Mouse (Mus musculus): ENCODE results near the gene Mllt1.
"Not testable (repeated sequence)": the region's sequence is repeated elsewhere in the genome, so short reads cannot be mapped to it uniquely, and the experiment has no call there.

The Mllt1 gene

DNA sequence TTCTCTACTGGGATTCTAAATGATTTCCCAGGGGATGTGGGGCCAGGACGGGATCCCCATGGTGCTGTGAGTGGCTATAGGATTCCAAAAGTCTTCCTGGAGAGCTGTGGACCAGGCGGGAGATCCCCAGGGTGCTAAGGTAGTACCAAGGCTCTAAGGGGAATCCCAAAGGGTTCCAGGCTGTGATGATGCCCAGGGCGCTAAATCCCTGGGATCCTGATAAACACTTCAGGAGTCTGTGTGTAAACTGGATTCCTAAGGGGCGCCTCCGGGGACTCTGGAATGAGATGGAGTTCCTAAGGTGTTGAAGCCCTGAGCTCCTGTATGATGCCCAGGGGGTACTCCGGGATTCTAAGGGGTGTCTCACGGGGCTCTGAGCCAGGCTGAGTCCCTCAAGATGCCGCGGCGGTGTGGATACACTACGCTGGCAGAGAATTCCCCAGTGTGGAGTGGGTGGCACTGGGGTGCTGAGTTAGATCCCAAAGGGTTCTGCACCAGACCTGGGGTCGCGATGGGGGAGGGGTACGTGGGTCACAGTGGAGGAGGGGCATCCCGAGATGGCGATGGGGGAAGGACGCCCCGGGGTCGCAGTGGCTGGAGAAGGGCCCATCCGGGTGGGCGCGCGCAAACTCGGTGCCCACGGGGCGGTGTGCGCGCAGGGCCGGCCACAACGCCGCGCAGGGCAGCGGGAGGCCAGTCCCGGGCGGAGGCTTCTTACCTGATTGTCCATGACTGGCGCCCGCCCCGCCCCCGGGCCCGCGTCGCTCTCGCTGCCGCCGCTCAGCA lies 477 bp downstream of the Mllt1 start:
- CTCF ChIA-PET, result no interaction called here

DNA sequence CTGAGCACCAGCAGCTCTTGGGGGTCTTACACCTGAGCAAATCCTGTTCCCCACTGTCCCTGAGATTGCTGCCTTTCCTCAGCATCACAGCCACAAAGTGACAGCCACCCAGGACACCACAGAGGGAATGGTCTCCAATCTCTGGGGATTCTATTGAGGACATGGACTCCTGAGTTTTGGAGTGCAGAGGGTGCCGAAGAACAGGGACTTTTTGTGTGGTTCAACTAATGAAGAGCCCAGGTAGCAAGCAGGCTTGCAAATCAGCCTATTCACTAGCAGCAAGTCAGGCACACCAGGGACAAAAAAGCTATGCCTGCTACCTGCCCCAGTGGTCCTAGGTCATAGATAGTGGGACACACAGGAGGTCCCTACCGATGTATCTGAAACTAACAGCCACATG lies 1.8 kb downstream of the Mllt1 start:
- CTCF ChIA-PET, result no interaction called here

GRCm38 (mm10) chr17:56930026-56930425 lies 5.2 kb downstream of the Mllt1 start:
- CTCF ChIA-PET, result interaction anchor here (0.5 kb wide), 1 partner anchor 299 kb away, joined by 14 read pairs; no protein-coding TSS in a partner anchor

GRCm38 (mm10) chr17:56929530-56929929 lies 5.7 kb downstream of the Mllt1 start:
- CTCF ChIA-PET, result no interaction called here

- CTCF ChIA-PET, result no interaction called here
Observed at GRCm38 (mm10) chr17:56929101-56929500, 6.1 kb downstream of the Mllt1 start.

GRCm38 (mm10) chr17:56925998-56926397 lies 9.2 kb downstream of the Mllt1 start:
- CTCF ChIA-PET, result interaction anchor here (0.9 kb wide), 1 partner anchor 393 kb away, joined by 5 read pairs; no protein-coding TSS in a partner anchor

DNA sequence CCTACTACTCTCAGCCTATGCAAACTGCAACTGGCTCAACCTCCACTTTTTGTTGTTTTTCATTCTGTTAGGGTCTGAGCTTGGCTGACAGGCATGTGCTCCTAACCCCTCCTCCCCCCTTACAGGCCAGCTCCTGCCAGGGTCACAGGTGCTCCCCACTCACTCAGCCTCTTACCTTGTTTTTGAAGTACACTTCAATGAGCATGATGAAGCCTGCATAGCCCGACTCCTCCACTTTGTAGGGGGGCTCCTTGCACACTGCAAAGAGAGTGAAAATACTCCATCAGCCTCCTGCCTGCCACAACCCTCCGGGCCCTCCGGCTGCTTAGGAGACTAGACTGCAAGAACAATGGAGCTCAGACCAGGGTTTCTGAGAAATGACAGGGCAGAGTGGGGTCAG lies 15.5 kb downstream of the Mllt1 start:
- CTCF ChIA-PET, result no interaction called here

GRCm38 (mm10) chr17:56917166-56917565 lies 18.0 kb downstream of the Mllt1 start:
- CTCF ChIA-PET, result no interaction called here

- CTCF ChIA-PET, result no interaction called here
Observed at GRCm38 (mm10) chr17:56913444-56913843, 21.8 kb downstream of the Mllt1 start.

DNA sequence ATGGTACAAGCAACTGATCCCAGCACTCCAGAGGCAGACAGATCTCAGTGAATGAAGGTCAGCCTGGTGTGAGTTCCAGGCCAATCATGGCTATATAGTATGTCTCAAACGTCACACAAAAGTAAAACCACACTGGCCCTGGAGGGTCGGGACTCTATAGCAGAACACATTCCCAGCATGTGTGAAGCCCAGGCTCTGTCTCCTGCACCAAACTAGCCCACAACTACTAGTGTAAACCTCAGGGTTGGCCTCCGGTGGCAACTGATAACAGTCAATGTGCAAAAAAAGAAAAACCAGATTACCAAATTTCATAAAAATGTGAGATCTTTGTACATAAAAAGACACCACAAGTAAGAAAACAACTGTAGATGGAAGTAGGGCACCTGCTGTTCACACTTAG lies 22.2 kb downstream of the Mllt1 start:
- CTCF ChIA-PET, result no interaction called here

GRCm38 (mm10) chr17:56909764-56910163 lies 25.5 kb downstream of the Mllt1 start:
- CTCF ChIA-PET, result not testable (repeated sequence)

DNA sequence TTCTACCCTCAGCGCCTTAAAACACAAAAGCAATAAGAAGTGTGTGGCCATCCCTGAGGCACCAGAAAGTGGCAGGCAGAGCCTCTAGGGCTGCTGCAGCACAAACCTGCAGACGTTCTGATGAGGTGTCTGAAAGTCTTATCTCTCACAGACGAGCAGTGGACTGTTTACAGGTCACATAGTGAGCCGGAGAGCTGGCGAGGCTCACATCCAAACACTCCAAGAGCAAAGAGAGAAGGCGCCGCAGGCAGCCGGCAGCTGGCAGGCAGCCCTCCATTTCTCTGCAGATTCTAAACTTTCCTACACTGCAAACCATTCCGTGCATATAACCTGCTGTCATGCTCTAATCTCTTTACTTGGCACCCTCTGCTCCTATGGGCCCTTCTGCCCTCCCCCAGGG lies 27.3 kb downstream of the Mllt1 start:
- CTCF ChIA-PET, result no interaction called here

GRCm38 (mm10) chr17:56907096-56907495 lies 28.1 kb downstream of the Mllt1 start:
- CTCF ChIA-PET, result no interaction called here

DNA sequence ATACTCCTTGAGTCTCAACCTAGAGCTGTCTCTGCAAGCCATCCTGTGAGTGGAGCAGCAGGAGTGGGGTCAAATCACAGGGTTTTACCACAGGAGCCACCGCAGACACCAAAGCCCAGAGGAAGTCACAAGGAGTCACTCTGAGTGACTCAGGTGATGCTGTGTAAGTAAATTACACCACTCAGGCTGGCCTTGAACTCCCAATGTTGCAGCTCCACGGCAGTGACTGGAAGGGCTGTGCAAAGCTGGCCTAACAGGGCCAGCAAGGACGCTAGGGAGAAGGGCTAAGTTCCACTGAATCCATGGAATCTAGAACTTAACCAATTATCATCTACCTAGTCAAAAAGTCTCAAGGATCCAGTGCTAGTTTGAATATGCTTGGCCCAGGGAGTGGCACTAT lies 29.0 kb downstream of the Mllt1 start:
- CTCF ChIA-PET, result interaction anchor here (0.6 kb wide), 1 partner anchor 261 kb away, joined by 7 read pairs; no protein-coding TSS in a partner anchor

DNA sequence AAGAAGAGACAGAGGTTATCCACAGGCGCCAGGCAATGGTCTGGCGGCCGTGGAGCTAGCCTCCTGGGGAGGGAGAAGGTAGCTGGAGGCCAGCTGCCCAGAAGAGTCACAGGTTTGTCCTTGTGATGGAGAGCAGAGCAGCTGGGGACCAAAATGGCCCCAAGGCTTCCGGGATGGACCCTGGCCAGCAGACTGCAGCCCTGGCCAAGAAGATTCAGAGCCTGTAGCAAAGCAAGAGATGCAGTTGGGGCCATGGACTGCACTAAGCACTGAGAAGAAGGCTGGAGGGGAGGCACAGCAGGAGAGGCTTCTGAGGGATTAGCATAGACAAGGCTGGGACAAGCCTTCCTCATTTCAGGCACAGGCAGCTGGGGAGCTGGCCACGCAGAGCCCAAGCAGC lies 32.5 kb downstream of the Mllt1 start:
- CTCF ChIA-PET, result no interaction called here

DNA sequence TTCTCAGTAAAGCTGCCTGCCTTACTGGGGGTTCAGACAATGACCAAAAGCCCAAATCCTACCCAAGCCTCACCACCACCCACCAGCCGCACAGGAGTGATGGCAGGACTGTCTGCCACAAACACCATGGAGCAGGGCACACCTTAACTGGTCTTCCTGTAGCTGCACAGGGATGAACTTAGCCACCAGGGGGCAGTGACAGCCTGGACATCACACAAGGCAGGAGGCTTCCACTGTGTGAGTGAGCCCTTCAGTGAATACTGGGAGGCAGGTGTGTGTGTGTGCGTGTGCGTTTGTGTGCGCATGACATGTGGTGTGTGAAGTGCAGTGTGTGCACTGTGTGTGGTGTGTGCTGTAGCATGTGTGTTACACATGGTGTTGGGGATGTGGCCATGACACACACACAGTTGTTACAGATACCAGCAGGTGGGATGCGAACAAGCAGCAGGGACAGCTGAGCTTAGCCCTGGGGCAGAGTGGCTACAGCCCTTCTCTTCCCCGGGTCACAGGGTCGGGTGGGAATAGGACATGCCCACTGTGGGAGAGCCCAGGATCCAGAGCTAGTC lies 37.5 kb downstream of the Mllt1 start:
- CTCF ChIA-PET, result interaction anchor here (0.8 kb wide), 1 partner anchor 46 kb away, joined by 3 read pairs; no protein-coding TSS in a partner anchor

DNA sequence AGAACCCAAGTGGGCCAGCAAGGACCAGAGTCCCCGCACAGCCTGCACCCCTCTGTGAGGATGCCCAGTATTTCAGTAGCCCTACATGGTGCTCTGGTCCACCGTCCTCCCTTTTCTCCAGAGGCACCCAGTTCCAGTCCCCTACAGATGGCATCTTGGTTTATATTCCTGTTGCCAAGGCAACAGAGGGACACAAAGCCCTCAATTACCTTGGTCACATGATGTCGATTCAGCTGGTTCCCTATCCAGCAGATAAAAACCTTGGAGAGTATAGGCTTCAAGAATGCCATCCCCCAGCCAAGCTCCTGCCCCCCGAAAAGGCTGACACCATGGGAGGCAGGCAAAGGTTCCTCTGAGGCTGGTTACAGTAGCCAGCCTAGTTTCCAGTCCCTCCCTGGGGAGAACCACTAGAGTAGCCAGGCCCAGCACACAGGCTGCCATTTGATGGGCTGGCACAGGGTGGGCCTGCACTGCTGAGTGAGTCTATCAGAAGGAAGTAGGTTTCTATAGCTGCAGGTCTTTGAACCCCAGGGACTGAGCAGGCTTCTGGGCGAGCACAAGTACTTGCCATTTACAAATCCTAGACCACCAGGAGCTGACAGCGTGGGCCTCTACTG lies 38.6 kb downstream of the Mllt1 start:
- CTCF ChIA-PET, result no interaction called here

DNA sequence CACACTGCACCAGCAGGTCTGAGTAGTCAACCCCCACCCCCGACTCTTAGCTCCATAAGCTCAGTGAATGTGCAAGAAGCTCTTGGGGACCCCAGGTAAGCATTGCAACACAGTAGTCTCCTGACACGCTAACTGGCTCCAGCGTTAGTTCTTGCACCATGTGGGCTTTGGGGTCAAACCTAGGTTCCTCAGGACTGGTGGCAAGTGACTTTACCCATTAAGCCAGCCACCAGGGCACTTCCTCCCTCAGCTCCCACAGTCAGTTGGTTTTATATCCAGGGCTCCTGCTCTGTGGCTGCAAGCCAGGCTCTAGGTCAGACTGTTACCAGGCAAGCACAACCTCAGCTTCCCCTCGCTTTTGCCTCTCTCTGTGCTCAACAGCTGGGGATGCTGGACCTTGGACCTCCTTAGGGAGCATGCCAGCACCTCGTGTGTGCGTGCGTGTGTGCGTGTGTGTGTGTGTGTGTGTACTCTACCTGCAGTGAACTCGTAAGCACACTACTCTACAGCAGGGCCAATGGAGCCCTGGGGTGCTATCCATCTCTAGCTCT lies 39.8 kb downstream of the Mllt1 start:
- CTCF ChIA-PET, result no interaction called here

GRCm38 (mm10) chr17:56890018-56890417 lies 45.2 kb downstream of the Mllt1 start:
- CTCF ChIA-PET, result no interaction called here

DNA sequence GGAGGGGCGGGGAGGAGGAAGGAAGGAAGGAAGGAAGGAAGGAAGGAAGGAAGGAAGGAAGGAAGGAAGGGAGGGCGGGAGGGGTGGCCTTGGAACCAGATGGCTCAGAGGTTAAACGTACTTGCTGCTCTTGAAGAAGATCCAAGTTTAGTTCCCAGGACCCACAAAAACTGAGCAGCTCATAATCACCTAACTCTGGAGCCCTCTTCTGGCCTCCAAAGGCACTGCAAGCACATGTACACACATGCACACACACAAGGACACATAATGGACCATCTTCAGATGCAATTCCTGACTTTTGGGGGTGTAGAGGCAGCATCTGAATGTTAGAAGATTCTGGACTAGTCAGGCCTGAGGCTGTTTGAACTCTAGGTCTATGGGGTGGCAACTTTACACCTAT lies 47.2 kb downstream of the Mllt1 start:
- CTCF ChIA-PET, result no interaction called here

- CTCF ChIA-PET, result no interaction called here
Observed at GRCm38 (mm10) chr17:56884809-56885208, 50.4 kb downstream of the Mllt1 start.

GRCm38 (mm10) chr17:56884331-56884730 lies 50.9 kb downstream of the Mllt1 start:
- CTCF ChIA-PET, result no interaction called here

- CTCF ChIA-PET, result no interaction called here
Observed at GRCm38 (mm10) chr17:56883612-56884011, 51.6 kb downstream of the Mllt1 start.
